Mouse (Mus musculus): ENCODE measurements around the gene Glt28d2. TPM values are rescaled to one million over a fixed set of nuclear protein-coding genes. Genes with fewer than 3 reads are reported as not detected.

Glt28d2 gene
- total RNA-seq, 1 experiment from 2014 or later, result not detected

DNA sequence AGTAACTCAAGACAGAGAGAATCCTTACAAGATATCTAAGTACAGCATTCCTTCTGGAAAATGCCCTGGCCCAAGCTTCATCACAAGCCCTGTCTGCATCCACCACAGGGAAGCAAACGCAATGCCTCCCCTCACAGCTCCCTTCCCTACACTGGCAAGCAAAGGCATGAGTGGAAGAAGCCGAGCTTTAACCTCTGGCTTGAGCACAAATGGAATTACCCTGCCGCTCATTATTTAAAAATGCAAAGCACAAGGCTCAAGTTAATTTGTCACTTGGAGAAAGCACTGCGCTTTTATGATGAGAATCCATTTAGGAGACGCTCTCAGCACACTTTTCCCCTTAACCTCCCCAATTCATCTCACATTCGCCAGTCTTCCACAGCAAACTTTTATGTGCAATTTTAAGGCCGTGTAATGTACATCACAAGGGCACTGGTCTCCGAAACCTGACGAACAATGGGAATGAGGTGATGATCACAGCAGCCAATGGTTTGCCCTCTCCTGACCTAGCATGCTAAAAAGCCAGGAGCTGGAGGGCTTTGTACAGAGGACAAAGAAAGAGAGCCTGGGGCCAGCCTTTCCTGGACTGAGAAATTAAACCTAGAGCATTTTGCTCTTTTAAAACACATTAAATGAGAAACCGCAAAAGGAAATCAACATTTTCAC is 54.7 kb downstream of the Glt28d2 start:
- ATAC-seq (replicated peaks; ENCODE audit: low read depth, poor library complexity, severe bottlenecking), result no peak

- ATAC-seq (replicated peaks; ENCODE audit: low read depth, poor library complexity, severe bottlenecking), result no peak
Observed at GRCm38 (mm10) chr3:85831785-85832184, 55.5 kb downstream of the Glt28d2 start.

DNA sequence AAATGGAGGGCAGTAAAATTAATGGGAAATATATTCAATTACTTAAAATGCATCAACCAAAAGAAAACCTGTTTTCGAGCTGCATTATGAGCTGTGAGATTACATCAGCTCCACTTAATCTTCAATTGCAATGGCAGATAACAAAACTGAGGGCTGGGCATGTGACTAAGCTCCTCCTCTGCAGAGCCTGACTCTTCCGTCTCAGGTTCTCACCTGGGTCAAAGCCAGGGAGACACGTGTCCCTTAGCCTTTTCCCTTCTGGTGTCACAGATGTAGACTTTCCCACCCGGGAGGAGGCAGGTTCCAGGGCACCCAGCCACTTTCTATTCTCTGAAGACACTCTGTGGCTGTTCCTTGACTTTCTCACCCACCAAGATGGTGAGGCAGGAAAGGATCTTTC is 58.3 kb downstream of the Glt28d2 start:
- ATAC-seq (replicated peaks; ENCODE audit: low read depth, poor library complexity, severe bottlenecking), result no peak

- no peak for ATAC-seq (replicated peaks; ENCODE audit: low read depth, poor library complexity, severe bottlenecking)
Observed at GRCm38 (mm10) chr3:85827815-85828214, 59.5 kb downstream of the Glt28d2 start.

- ATAC-seq (replicated peaks; ENCODE audit: low read depth, poor library complexity, severe bottlenecking), result no peak
Observed at GRCm38 (mm10) chr3:85827283-85827682, 60.0 kb downstream of the Glt28d2 start.

GRCm38 (mm10) chr3:85820839-85821548 is 66.3 kb downstream of the Glt28d2 start:
- no peak for ATAC-seq (replicated peaks; ENCODE audit: low read depth, poor library complexity, severe bottlenecking)

Other genes with a start within 250 kb of the Glt28d2 start
- gene Fam160a1, start 70.2 kb downstream of the Glt28d2 start, total RNA-seq (2017), result not detected in 2 replicates
- not detected in 2 replicates for gene Gm37240, start within 50 bp of the Glt28d2 start, total RNA-seq (2017)
- gene Sh3d19, start 83.6 kb upstream of the Glt28d2 start, total RNA-seq (2017), result 3.6 and 3.9 TPM in 2 replicates
- gene Prss48, start 115.0 kb upstream of the Glt28d2 start, total RNA-seq (2017), result not detected in 2 replicates